Mouse (Mus musculus) frontal cortex, adult 2 months (tissue): ENCODE measurements around the gene Dbi. TPM values are rescaled to one million over a fixed set of nuclear protein-coding genes. Genes with fewer than 3 reads are reported as not detected.

Experiments used
- DNase-seq, 2 experiments: peaks; one replicate each; pipeline ENCODE4 v3.0.0; 2022; ENCODE audit warnings: low spot score in 1 of 2; ENCODE audit errors: extremely low spot score in 1 of 2
- polyA plus RNA-seq: library from polyadenylated mRNA; depleted of rRNA; stranded (reverse); fragments of >200 nt; gene quantifications from 2 replicates; pipeline ENCODE4 v1.2.3, GENCODE M21; 2012

Dbi gene
- polyA plus RNA-seq, 1 experiment: 768 TPM

GRCm38 (mm10) chr1:120122634-120123383 is 1.9 kb upstream of the Dbi start:
- DNase-seq: no peak

GRCm38 (mm10) chr1:120121930-120122530 is 1.2 kb upstream of the Dbi start:
- DNase-seq: no peak

- DNase-seq: no peak
Observed at GRCm38 (mm10) chr1:120120141-120120968, 523 bp downstream of the Dbi start.

- no peak for DNase-seq
Observed at GRCm38 (mm10) chr1:120119389-120119788, 1.5 kb downstream of the Dbi start.

- no peak for DNase-seq
Observed at GRCm38 (mm10) chr1:120118854-120119253, 2.0 kb downstream of the Dbi start.

DNA sequence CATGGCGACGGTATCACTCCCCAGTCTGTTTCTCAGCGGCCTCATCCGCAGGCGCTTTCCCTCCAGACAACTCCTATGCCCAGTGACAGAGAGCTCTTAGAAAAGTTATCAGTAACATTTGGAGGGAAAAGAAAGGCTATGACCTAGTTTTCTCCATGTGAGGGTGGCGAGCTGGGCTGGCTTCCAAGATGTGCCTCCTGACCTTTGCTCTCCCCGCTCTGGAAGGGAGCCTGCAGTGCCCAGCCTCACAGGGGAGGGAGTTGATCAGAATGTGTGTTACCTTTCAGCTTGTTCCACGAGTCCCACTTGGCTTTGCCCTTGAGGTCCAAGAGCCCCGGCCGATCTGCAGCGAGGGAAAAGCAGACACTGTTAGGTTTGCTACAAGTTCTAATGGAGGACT is 4.8 kb downstream of the Dbi start:
- no peak for DNase-seq

GRCm38 (mm10) chr1:120115671-120116081 is 5.2 kb downstream of the Dbi start:
- peak; percentile 81 to 86 for DNase-seq

GRCm38 (mm10) chr1:120112251-120113187 is 8.4 kb downstream of the Dbi start:
- no peak for DNase-seq

GRCm38 (mm10) chr1:120111766-120112165 is 9.1 kb downstream of the Dbi start:
- no peak for DNase-seq

DNA sequence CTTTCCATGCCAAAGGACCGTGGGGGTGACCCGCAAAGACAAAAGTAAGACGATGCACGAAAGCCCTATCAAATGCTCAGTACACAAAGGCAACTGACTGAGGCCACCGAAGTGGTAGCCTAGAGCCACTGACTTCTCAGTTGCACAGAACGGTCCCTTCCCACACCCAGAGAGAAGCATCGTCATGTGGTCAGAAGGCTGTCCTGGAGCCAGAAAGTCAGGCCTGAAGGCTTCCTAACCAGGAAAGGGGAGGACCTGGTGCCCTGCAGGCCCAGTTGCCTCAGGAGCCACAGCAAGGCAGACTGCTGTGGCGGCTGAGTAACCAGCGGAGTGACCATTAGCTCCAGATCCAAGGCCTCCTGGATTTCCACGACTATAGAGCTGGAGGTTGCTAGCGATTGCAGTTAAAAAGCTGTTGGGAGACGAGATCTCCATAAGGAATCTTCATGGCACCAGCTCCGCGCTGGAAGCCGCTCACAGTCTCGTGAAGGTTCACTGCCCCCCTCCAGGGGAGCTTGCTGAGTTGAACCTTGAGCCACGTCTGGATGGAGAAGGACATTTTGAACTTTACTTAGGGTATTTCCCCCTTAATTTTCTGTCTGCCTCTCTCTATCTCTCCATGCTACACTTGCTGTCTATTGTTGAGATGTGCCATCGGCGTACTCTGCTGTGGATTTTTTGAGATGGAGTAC is 11.0 kb downstream of the Dbi start:
- DNase-seq: no peak

DNA sequence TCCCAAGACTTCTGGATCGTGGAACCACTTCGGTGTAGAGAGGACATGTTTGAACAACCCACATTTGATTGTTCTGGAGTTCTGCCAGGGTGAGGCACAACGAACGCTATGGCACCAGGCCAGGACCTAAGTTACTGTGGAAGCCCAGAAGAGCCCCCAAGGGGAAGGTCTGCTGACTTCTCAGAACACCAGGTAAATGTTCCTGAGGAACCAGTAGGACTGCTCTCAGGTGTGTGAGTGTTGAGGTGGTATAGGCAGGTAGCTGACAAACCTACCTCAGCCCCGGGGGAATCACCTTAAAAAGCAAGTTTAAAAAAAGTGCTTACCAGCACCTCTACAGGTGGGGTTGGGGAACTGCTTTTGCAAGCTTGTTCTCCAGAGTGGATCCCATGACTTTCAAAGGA is 15.3 kb downstream of the Dbi start:
- no peak for DNase-seq

GRCm38 (mm10) chr1:120101227-120101609 is 19.7 kb downstream of the Dbi start:
- DNase-seq: no peak

DNA sequence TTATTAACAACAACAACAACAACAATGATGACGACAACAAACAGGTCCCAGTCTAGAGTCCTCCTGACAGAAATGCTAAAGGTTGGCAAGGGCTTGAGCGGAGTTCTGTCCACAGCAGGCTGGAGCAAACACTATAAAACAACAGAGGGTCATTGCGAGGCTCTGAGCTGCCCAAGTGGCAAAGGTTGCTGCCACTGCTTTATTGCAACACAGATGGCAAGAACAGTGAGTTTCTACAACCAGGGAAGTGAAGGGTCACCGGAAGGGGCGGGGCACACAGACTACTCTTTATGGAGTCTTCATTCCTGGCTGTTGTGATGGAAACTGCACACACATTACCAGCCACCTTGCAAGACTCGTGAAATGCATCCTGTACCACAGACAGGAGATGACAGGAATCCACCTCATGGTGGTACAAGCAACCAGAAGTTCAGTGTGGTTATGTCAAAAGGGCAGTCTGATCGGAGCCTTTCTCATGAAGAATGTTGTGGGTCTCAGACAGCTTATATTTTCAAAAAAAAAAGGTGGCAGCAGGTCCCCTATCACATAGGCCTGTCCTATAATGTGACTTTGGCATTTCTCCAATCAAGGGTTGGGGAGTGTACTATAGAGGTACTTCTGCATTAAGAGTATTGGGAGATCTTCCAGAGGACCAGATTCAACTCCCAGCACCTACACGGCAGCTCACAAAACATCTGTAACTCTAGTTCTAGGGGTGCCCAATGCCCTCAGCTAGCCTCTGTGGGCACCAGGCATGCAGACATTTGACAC is 20.2 kb downstream of the Dbi start:
- no peak for DNase-seq

DNA sequence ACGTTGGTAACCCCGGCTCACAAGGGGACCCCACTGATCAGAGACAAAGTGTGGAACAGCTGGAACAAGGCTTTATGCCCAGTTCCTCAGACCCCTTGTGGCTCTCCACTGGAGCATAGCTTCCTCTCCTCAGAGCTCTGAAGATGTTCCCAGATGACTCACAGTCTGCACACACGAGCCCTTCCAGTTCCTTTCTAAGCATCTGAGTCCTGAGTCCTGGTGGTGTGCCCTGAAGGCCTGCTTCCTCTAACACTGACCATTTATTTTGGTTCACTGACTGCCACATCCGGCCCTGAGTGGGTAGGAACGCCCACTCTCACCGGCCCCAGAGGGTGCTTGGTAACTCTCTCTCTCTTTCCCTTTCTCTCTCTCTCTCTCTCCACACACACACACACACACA is 21.4 kb downstream of the Dbi start:
- no peak for DNase-seq

- peak; percentile 56 to 91 for DNase-seq
Observed at GRCm38 (mm10) chr1:120098327-120098726, 22.6 kb downstream of the Dbi start.

DNA sequence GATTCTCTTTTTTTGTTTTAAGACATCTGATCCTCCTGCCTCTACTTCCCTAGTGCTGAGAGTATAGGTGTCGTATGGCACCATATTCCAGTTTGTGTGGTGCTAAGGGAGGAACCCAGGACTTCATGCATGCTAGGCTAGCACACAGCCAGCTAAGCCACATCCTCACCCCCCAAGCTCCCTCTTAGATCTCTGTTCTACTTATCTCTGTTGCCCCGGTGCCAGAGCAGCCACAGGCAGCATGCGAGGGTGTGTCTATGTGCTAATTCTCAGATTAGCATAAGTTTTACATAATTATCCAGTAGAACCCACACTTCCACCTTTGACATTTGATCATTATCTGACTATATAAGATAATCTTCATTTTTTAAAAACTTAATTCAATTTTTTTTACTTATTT is 26.0 kb downstream of the Dbi start:
- no peak for DNase-seq

- DNase-seq: peak; percentile 75 to 96
Observed at GRCm38 (mm10) chr1:120093482-120094134, 27.3 kb downstream of the Dbi start.

DNA sequence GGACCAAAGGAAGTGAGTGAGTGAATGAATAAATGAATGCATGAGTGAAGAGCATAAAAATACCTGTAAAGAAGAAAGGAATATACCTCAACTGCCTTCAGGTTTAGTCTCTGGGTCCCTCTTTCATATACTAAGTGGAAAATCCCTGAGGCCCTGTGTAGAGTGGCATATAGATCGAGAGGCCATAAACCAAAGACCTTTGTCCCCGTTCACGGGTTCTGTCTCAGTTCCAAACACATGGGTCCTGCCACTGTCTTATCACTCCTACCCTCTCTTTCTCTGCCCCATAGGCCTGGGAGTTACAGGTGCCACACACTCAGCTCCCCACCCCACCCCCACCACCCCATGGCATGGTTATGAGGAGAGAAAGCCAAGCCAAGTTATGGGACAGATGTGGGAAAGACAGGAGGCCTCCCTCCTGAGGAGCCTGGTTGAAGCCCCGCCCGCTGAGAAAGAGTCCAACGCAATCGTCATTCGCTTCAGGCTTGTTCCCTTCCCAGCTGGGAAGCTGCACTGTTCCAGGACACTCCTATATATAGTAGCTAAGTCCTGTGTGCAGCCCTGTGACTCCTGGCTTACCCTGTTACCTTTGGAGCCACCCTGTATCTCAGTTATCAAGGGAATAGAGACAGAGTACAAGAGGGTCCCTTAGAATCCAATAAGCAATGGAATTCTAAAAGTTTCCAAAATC is 29.9 kb downstream of the Dbi start:
- DNase-seq: no peak
